Mouse (Mus musculus) layer of hippocampus, postnatal 10 days (tissue): ENCODE results near the gene Olfr1087. TPM values are rescaled to one million over a fixed set of nuclear protein-coding genes. Genes with fewer than 3 reads are reported as not detected.
"Not testable (repeated sequence)": the region's sequence is repeated elsewhere in the genome, so short reads cannot be mapped to it uniquely, and the experiment has no call there.

Experiments
- DNase-seq, 2 experiments: peaks; one replicate each; pipeline ENCODE4 v3.0.0; 2021; ENCODE audit warnings: low spot score in 2 of 2
- long read RNA-seq: library from polyadenylated mRNA; stranded (forward); transcript quantifications from one replicate; pipeline ENCODE4 v2.0.0, GENCODE M21; 2023
- total RNA-seq, 2 experiments: library from RNA; stranded (reverse); gene quantifications; 2 replicates each; pipeline ENCODE4 v1.2.3; 2021

Gene Olfr1087
- not detected for total RNA-seq
- long read RNA-seq, result 0 reads

DNA sequence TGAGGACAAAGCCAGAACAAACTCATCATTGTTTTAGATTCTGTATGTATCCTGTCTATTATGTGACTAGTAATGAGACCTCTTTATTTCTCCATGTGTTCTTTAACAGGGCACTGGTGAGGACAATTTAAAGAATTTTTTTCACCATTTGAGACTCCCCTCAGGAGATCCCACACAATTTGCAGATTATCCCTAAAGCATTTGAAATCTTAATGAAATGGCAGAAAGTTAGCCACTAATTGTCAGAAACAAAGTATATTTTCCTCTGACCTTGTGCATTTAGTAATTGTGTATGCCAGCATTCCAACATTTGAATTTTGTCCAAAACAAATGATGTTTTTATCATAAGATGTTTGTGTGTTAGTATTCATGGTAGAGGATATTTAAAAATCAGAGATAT lies at the start of gene Olfr1087:
Gene Olfr1087, minus strand, starts transcription at position 101 of the 400 bp plus-strand sequence.
- no peak for DNase-seq

GRCm38 (mm10) chr2:86733601-86734000 lies 35.4 kb upstream of the Olfr1087 start, which contains the start of gene Olfr1089:
TSS of gene Olfr1089 (minus strand) at chr2:86733701.
- DNase-seq, result no peak

DNA sequence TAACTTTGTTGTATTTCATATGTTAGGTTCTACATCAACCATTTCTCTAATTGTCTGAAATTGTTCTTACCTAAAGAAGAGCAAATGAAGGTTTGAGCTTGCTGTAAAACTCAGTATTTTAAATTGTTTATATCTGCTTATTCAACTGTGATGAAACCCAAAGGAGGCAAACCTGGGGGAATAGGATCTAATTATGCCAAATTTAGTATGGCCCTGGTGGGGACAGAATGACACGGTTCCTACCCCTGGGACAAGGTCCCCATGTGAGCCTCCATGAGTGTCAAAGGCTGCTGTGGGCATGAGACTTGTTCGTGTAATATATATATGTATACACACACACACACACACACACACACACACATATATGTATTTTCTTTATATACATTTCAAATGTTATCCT lies 18.2 kb downstream of the Olfr1087 start, which contains the start of gene Olfr1086:
Gene Olfr1086, minus strand, starts transcription at position 101 of the 400 bp plus-strand sequence.
- DNase-seq, result no peak

DNA sequence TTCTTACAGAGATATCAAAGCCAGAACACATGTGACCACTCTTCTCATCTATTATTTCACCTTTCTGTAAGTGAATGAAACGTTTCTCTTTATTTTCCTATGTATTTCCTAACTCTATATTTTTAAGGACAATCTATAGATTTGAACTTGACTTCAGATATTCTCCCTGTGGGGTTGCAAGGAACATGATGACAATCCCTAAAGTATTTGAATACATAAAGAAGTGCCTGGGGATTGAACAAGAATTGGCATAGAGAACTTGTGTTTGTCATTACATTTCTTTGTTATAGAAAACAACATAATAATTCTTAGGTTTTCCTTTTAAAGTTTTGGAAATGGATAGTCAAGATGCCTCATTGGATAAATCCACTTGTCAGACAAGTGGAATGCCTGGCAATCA lies 36.3 kb downstream of the Olfr1087 start, which contains the start of gene Olfr1085:
Gene Olfr1085, minus strand, starts transcription at position 101 of the 400 bp plus-strand sequence.
- DNase-seq, result no peak

- not testable (repeated sequence) for DNase-seq
Measured at GRCm38 (mm10) chr2:86639625-86640024, 58.6 kb downstream of the Olfr1087 start, which contains the start of gene Olfr1084. TSS of gene Olfr1084 (minus strand) at chr2:86639725.

Other genes starting within 250 kb of the Olfr1087 start
- not detected for gene Olfr1065, start 247.8 kb downstream of the Olfr1087 start, total RNA-seq
- gene Olfr1066, start 242.1 kb downstream of the Olfr1087 start, total RNA-seq, result not detected
- gene Olfr228, start 211.0 kb downstream of the Olfr1087 start, total RNA-seq, result not detected
- gene Olfr1076, start 189.9 kb downstream of the Olfr1087 start, total RNA-seq, result not detected
- gene Olfr1079, start 155.9 kb downstream of the Olfr1087 start, total RNA-seq, result not detected
- not detected for gene Olfr1080, start 140.2 kb downstream of the Olfr1087 start, total RNA-seq
- not detected for gene Olfr1082, start 99.4 kb downstream of the Olfr1087 start, total RNA-seq
- not detected for gene Olfr1084, start 58.7 kb downstream of the Olfr1087 start, total RNA-seq
- not detected for gene Olfr1085, start 36.4 kb downstream of the Olfr1087 start, total RNA-seq
- gene Olfr1086, start 18.3 kb downstream of the Olfr1087 start, total RNA-seq, result not detected
- not detected for gene Olfr1089, start 35.3 kb upstream of the Olfr1087 start, total RNA-seq
- not detected for gene Olfr1090, start 60.6 kb upstream of the Olfr1087 start, total RNA-seq
- gene Olfr1093, start 84.1 kb upstream of the Olfr1087 start, total RNA-seq, result not detected
- not detected for gene Olfr141, start 111.6 kb upstream of the Olfr1087 start, total RNA-seq
- gene Olfr1094, start 126.3 kb upstream of the Olfr1087 start, total RNA-seq, result not detected
- gene Olfr1095, start 153.3 kb upstream of the Olfr1087 start, total RNA-seq, result not detected
- not detected for gene Gm13723, start 176.4 kb upstream of the Olfr1087 start, total RNA-seq
- gene Olfr1097, start 193.8 kb upstream of the Olfr1087 start, total RNA-seq, result not detected
- gene Olfr1098, start 226.2 kb upstream of the Olfr1087 start, total RNA-seq, result not detected